In the genomic region with DNA sequence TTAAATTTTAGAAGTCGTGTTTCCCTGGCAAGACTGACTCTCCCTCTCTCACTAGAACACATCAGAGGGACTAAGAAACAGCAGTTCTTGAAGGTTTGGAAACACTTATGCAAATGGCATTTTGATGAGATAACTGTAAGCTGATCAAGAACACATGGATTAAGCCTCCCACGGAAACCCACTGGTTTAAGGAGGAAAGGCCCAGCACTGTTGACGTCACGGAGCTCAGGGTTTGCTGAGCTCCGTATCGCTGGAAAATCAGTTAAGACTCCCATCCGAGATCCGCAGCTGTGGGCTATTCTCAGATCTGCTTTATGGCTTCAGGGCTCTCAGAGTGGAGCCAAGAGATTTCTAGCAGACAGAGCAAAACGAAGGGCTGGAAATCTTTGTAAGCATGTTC, we compare ENCODE assay signal across 10 mouse cellular contexts.
DNase-seq lines count a peak whose midpoint lies in the region; ATAC-seq and TF ChIP-seq lines count a peak whose summit lies in the region.
"Had no signal": no experiment of that assay in that cellular context is flagged by ENCODE, and none has a peak within 500 bp of the region (broad histone marks: within the 10 kb centered on the region; RNA-seq: fewer than 3 reads in every experiment).

No protein-coding gene starts in this region.

- no peaks in the 10 kb centered on the region for H3K27me3 ChIP-seq in liver, postnatal 0 days (ENCODE audit: insufficient read depth, low read length)

- 70% methylated on average over 9 of the region's 9 CpGs for WGBS in liver, postnatal 0 days (ENCODE audit: insufficient replicate concordance)

- H3K4me3 ChIP-seq in liver, postnatal 0 days (ENCODE audit: low read depth, low read length), result no peak overlapping the region

- no peak overlapping the region for H3K4me2 ChIP-seq in liver, postnatal 0 days (ENCODE audit: low read depth, low read length)
- H3K4me2 ChIP-seq: hindbrain, embryonic 14.5 days had no signal

- H3K9me3 ChIP-seq in liver, postnatal 0 days (ENCODE audit: low read length), result no peaks in the 10 kb centered on the region

- no peaks in the 10 kb centered on the region for H3K36me3 ChIP-seq in liver, postnatal 0 days (replicated peaks; ENCODE audit: insufficient read depth, low read length)
- H3K36me3 ChIP-seq: G1E had no signal

- DNase-seq in liver, result peak; percentile 7
- DNase-seq in liver, postnatal 0 days, result no peak
- peak; percentile 23 for DNase-seq in forelimb bud, embryonic 11.5 days (ENCODE audit: low read depth, low spot score)
- peak; percentile 10 for DNase-seq in heart, postnatal 4 days
- peak; percentile 65 for DNase-seq in retina, postnatal 1 day
- no peak for DNase-seq in testis, postnatal 14 days (ENCODE audit: low spot score)

- no peak for TF ChIP-seq CTCF in liver, postnatal 0 days (IDR thresholded peaks at IDR 0.05; ENCODE audit: low read depth)

- no peak overlapping the region for H3K27ac ChIP-seq in liver, postnatal 0 days (ENCODE audit: low read depth)
- H3K27ac ChIP-seq: hindbrain, embryonic 14.5 days had no signal

- no peak for TF ChIP-seq EP300 in liver, postnatal 0 days (IDR thresholded peaks at IDR 0.05; ENCODE audit: low read depth)

- ATAC-seq in liver, postnatal 0 days, result no peak
- ATAC-seq in activated CD4-positive, CD25-positive, alpha-beta regulatory T cell, adult 4 months, result no peak
- ATAC-seq: forebrain, embryonic 16.5 days had no signal

- no peaks in the 10 kb centered on the region for H3K4me1 ChIP-seq in liver, postnatal 0 days (ENCODE audit: insufficient read depth)

- no peak overlapping the region for H3K9ac ChIP-seq in liver, postnatal 0 days (replicated peaks)
- H3K9ac ChIP-seq: hindbrain, embryonic 14.5 days had no signal

Comparison
In these comparisons a context has a peak if more than half of its experiments do, and no peak if none do; other contexts are left out.
1. DNase-seq: peak in liver (single experiment), forelimb bud, embryonic 11.5 days (single experiment), heart, postnatal 4 days (single experiment) and retina, postnatal 1 day (single experiment); none in liver, postnatal 0 days (single experiment) and testis, postnatal 14 days (single experiment).